Mouse (Mus musculus) liver, postnatal 0 days (tissue): ENCODE measurements around the gene Flad1.
A peak's percentile ranks its signal among the peaks of the same experiment; 100 is the strongest.

ENCODE experiments used
- CTCF ChIP-seq: sonication (generic); IDR thresholded peaks from 2 replicates; pipeline ENCODE4 v1.5.1; 2016; ENCODE audit warnings: antibody characterized with exemption, low read depth
- EP300 ChIP-seq: IDR thresholded peaks from 2 replicates; pipeline ENCODE4 v1.6.1; 2016; ENCODE audit warnings: antibody characterized with exemption, low read depth, mild to moderate bottlenecking

- peak; percentile 83 for TF ChIP-seq CTCF
- TF ChIP-seq EP300: no peak
Measured at GRCm38 (mm10) chr3:89449541-89449940, 37.9 kb upstream of the Flad1 start.
